Mouse (Mus musculus): ENCODE measurements at regions not wholly inside any gene's neighbourhood (a gene's known extent, or its start where the extent isn't known, plus 50 kb on each side); places are given as distances from the start of the nearest gene placed in this dataset.

- no peaks in the 10 kb centered on the region for H3K9me3 ChIP-seq (replicated peaks; ENCODE audit: insufficient read depth, low read length)
- no peaks in the 10 kb centered on the region for H3K27me3 ChIP-seq (ENCODE audit: control insufficient read depth in 1 of 2, insufficient read depth in 2 of 2, low read length in 2 of 2)
- TF ChIP-seq ZMIZ1 (IDR thresholded peaks at IDR 0.05; ENCODE audit: low read depth, low read length) (no peak), ELF1 (IDR thresholded peaks at IDR 0.05; ENCODE audit: low read depth, low read length) (no peak), POLR2AphosphoS2 (IDR thresholded peaks at IDR 0.05; ENCODE audit: low read length) (no peak), POLR2AphosphoS5 (IDR thresholded peaks at IDR 0.05; ENCODE audit: borderline replicate concordance, low read depth, low read length) (no peak), UBTF (IDR thresholded peaks at IDR 0.05; ENCODE audit: borderline replicate concordance, insufficient read depth, low read depth, low read length) (no peak), ZKSCAN1 (IDR thresholded peaks at IDR 0.05; ENCODE audit: low read depth, low read length) (no peak), USF2 (IDR thresholded peaks at IDR 0.05; ENCODE audit: borderline replicate concordance in 1 of 2, insufficient read depth in 1 of 2, low read depth in 1 of 2, low read length in 2 of 2) (no peak), GABPA (IDR thresholded peaks at IDR 0.05; ENCODE audit: low read depth, low read length) (no peak), MEF2A (IDR thresholded peaks at IDR 0.05; ENCODE audit: extremely low read depth, insufficient replicate concordance, low read depth, low read length, poor library complexity, severe bottlenecking) (no peak), GATA1 (IDR thresholded peaks at IDR 0.05; ENCODE audit: low read depth, low read length) (no peak), TCF12 (IDR thresholded peaks at IDR 0.05; ENCODE audit: low read depth, low read length) (no peak), RCOR1 (IDR thresholded peaks at IDR 0.05; ENCODE audit: low read depth, low read length) (no peak), NRF1 (IDR thresholded peaks at IDR 0.05; ENCODE audit: insufficient read depth, low read depth, low read length, poor library complexity, severe bottlenecking) (no peak), MXI1 (IDR thresholded peaks at IDR 0.05; ENCODE audit: low read depth, low read length) (no peak), MAZ (IDR thresholded peaks at IDR 0.05; ENCODE audit: low read depth, low read length) (no peak), MYC (IDR thresholded peaks at IDR 0.05; ENCODE audit: low read depth, low read length) (no peak), POLR2A (IDR thresholded peaks at IDR 0.05; ENCODE audit: control insufficient read depth in 1 of 2, insufficient read depth in 1 of 2, low read depth in 1 of 2, low read length in 2 of 2, poor library complexity in 1 of 2) (no peak), ZNF384 (IDR thresholded peaks at IDR 0.05; ENCODE audit: low read depth, low read length) (no peak), RAD21 (IDR thresholded peaks at IDR 0.05; ENCODE audit: low read depth, low read length) (no peak)
- H3K27ac ChIP-seq (ENCODE audit: control insufficient read depth, low read depth, low read length) = no peak overlapping the region
- H3K36me3 ChIP-seq (ENCODE audit: control insufficient read depth in 1 of 2, insufficient read depth in 2 of 2, low read length in 2 of 2) = no peaks in the 10 kb centered on the region
- H3K79me2 ChIP-seq (ENCODE audit: control insufficient read depth, insufficient read depth, low read length, poor library complexity) = no peaks in the 10 kb centered on the region
- H3K4me1 ChIP-seq (ENCODE audit: control insufficient read depth in 1 of 2, insufficient read depth in 2 of 2, low read length in 2 of 2) = no peaks in the 10 kb centered on the region
- no peak overlapping the region for H3K9ac ChIP-seq (ENCODE audit: control insufficient read depth, low read depth, low read length, poor library complexity, severe bottlenecking)
- no peak overlapping the region for H3K4me3 ChIP-seq (ENCODE audit: control insufficient read depth in 1 of 2, insufficient read depth in 1 of 2, low read depth in 2 of 2, low read length in 2 of 2)
- no peak for DNase-seq (ENCODE audit: low read depth, low spot score)
Observed at GRCm38 (mm10) chr7:137885146-137885545, 447.7 kb downstream of the Glrx3 start.

GRCm38 (mm10) chr7:137888731-137889130, 451.3 kb downstream of the Glrx3 start:
- H3K4me3 ChIP-seq (ENCODE audit: control insufficient read depth in 1 of 2, insufficient read depth in 1 of 2, low read depth in 2 of 2, low read length in 2 of 2) = no peak overlapping the region
- no peak for DNase-seq (ENCODE audit: low read depth, low spot score)
- TF ChIP-seq KAT2A (conservative IDR thresholded peaks at IDR 0.05; ENCODE audit: low read depth, low read length) (no peak), RCOR1 (IDR thresholded peaks at IDR 0.05; ENCODE audit: low read depth, low read length) (no peak), MXI1 (IDR thresholded peaks at IDR 0.05; ENCODE audit: low read depth, low read length) (no peak), MEF2A (IDR thresholded peaks at IDR 0.05; ENCODE audit: extremely low read depth, insufficient replicate concordance, low read depth, low read length, poor library complexity, severe bottlenecking) (no peak), E2F4 (IDR thresholded peaks at IDR 0.05; ENCODE audit: borderline replicate concordance, low read depth, low read length) (no peak), MAX (IDR thresholded peaks at IDR 0.05; ENCODE audit: low read length) (no peak), CHD1 (IDR thresholded peaks at IDR 0.05; ENCODE audit: low read depth, low read length) (no peak), MAFK (IDR thresholded peaks at IDR 0.05; ENCODE audit: borderline replicate concordance, low read depth, low read length) (no peak), TAL1 (IDR thresholded peaks at IDR 0.05; ENCODE audit: low read length) (no peak), GATA1 (IDR thresholded peaks at IDR 0.05; ENCODE audit: low read depth, low read length) (no peak), POLR2AphosphoS5 (IDR thresholded peaks at IDR 0.05; ENCODE audit: borderline replicate concordance, low read depth, low read length) (no peak), USF1 (IDR thresholded peaks at IDR 0.05; ENCODE audit: low read depth, low read length) (no peak), TCF12 (IDR thresholded peaks at IDR 0.05; ENCODE audit: low read depth, low read length) (no peak), JUND (IDR thresholded peaks at IDR 0.05; ENCODE audit: low read depth, low read length) (no peak), POLR2A (IDR thresholded peaks at IDR 0.05; ENCODE audit: control insufficient read depth in 1 of 2, insufficient read depth in 1 of 2, low read depth in 1 of 2, low read length in 2 of 2, poor library complexity in 1 of 2) (no peak), CHD2 (IDR thresholded peaks at IDR 0.05; ENCODE audit: low read length) (no peak), CTCF (IDR thresholded peaks at IDR 0.05 in 2 of 3, conservative IDR thresholded peaks at IDR 0.05 in 1 of 3; ENCODE audit: control insufficient read depth in 1 of 3, insufficient read depth in 1 of 3, low read depth in 2 of 3, low read length in 3 of 3, poor library complexity in 1 of 3, severe bottlenecking in 1 of 3) (no peak), NRF1 (IDR thresholded peaks at IDR 0.05; ENCODE audit: insufficient read depth, low read depth, low read length, poor library complexity, severe bottlenecking) (no peak)
- H3K79me2 ChIP-seq (ENCODE audit: control insufficient read depth, insufficient read depth, low read length, poor library complexity) = no peaks in the 10 kb centered on the region
- H3K9ac ChIP-seq (ENCODE audit: control insufficient read depth, low read depth, low read length, poor library complexity, severe bottlenecking) = no peak overlapping the region
- H3K4me1 ChIP-seq (ENCODE audit: control insufficient read depth in 1 of 2, insufficient read depth in 2 of 2, low read length in 2 of 2) = no peaks in the 10 kb centered on the region
- H3K27ac ChIP-seq (ENCODE audit: control insufficient read depth, low read depth, low read length) = no peak overlapping the region
- no peaks in the 10 kb centered on the region for H3K36me3 ChIP-seq (ENCODE audit: control insufficient read depth in 1 of 2, insufficient read depth in 2 of 2, low read length in 2 of 2)
- no peaks in the 10 kb centered on the region for H3K9me3 ChIP-seq (replicated peaks; ENCODE audit: insufficient read depth, low read length)
- no peaks in the 10 kb centered on the region for H3K27me3 ChIP-seq (ENCODE audit: control insufficient read depth in 1 of 2, insufficient read depth in 2 of 2, low read length in 2 of 2)
